ENCODE assay signal across 14 mouse cellular contexts in genomic region chr4:94052249-94053162, GRCm38 (mm10).
"Had no signal": no experiment of that assay in that cellular context is flagged by ENCODE, and none has a peak within 500 bp of the region (broad histone marks: within the 10 kb centered on the region; RNA-seq: fewer than 3 reads in every experiment).

No protein-coding gene starts in this region.

- ATAC-seq: lung, postnatal 0 days had no signal

- DNase-seq: kidney, adult 18-20 months; kidney, postnatal 10 days; lung, adult 2 months; right cerebral cortex, adult 18-20 months; right cerebral cortex, postnatal 25 days; thymus, postnatal 14 days had no signal

- H3K36me3 ChIP-seq: limb, embryonic 10.5 days; liver, embryonic 15.5 days; neural tube, embryonic 15.5 days had no signal

- H3K27ac ChIP-seq: limb, embryonic 10.5 days; liver, embryonic 15.5 days; macrophage; neural tube, embryonic 15.5 days had no signal

- H3K27me3 ChIP-seq: liver, embryonic 15.5 days; megakaryocyte, embryonic 14.5 days; neural tube, embryonic 15.5 days had no signal

- H3K4me1 ChIP-seq: limb, embryonic 10.5 days; liver, embryonic 15.5 days; megakaryocyte, embryonic 14.5 days; neural tube, embryonic 15.5 days had no signal

- H3K9me3 ChIP-seq: limb, embryonic 10.5 days; liver, embryonic 15.5 days; neural tube, embryonic 15.5 days had no signal

- H3K4me3 ChIP-seq: limb, embryonic 10.5 days; liver, embryonic 15.5 days; megakaryocyte, embryonic 14.5 days; myocyte; neural tube, embryonic 15.5 days had no signal

- H3K4me2 ChIP-seq: liver, embryonic 11.5 days; liver, embryonic 15.5 days; neural tube, embryonic 15.5 days had no signal

- H3K9ac ChIP-seq: liver, embryonic 15.5 days; neural tube, embryonic 15.5 days had no signal
